Mouse (Mus musculus) MEL (cell line): ENCODE data around the gene Slc25a26. TPM values are rescaled to one million over a fixed set of nuclear protein-coding genes. Genes with fewer than 3 reads are reported as not detected.

ENCODE experiments used
- DNase-seq: peaks from one replicate; pipeline ENCODE4 v3.0.0; 2011; ENCODE audit warnings: low read depth, low spot score
- H3K27ac ChIP-seq: 2 replicates; pipeline ENCODE4 v1.5.1; 2012; ENCODE audit warnings: low read depth, mild to moderate bottlenecking, control low read depth, low read length, moderate library complexity; ENCODE audit not compliant: control insufficient read depth
- H3K27me3 ChIP-seq, 2 experiments: fragments of 150-350 bp in 1 of 2; sonication (generic) in 1 of 2; 2 replicates each; pipeline ENCODE4 v1.6.1; 2012; ENCODE audit warnings: low read length in 2 of 2, mild to moderate bottlenecking in 2 of 2, improper control_type of control experiment in 1 of 2, moderate library complexity in 1 of 2; ENCODE audit not compliant: insufficient read depth in 2 of 2, control insufficient read depth in 1 of 2
- H3K36me3 ChIP-seq, 2 experiments: 2 replicates each; pipeline ENCODE4 v1.6.1; 2012 to 2014; ENCODE audit warnings: low read length in 2 of 2, improper control_type of control experiment in 1 of 2, inconsistent platforms in 1 of 2, mild to moderate bottlenecking in 1 of 2; ENCODE audit not compliant: insufficient read depth in 2 of 2, control insufficient read depth in 1 of 2
- H3K4me1 ChIP-seq, 2 experiments: fragments of 150-350 bp in 1 of 2; sonication (generic) in 1 of 2; 2 replicates each; pipeline ENCODE4 v1.6.1; 2012; ENCODE audit warnings: low read length in 2 of 2, improper control_type of control experiment in 1 of 2, mild to moderate bottlenecking in 1 of 2; ENCODE audit not compliant: insufficient read depth in 2 of 2, control insufficient read depth in 1 of 2
- H3K4me3 ChIP-seq, 2 experiments: fragments of 150-350 bp in 1 of 2; sonication (generic) in 1 of 2; 2 replicates each; pipeline ENCODE4 v1.5.1; 2012; ENCODE audit warnings: low read depth in 2 of 2, low read length in 2 of 2, mild to moderate bottlenecking in 2 of 2, moderate library complexity in 2 of 2, control low read depth in 1 of 2, improper control_type of control experiment in 1 of 2; ENCODE audit not compliant: control insufficient read depth in 1 of 2, insufficient read depth in 1 of 2
- H3K79me2 ChIP-seq: 2 replicates; pipeline ENCODE4 v1.6.1; 2012; ENCODE audit warnings: mild to moderate bottlenecking, low read length, moderate library complexity; ENCODE audit not compliant: control insufficient read depth, poor library complexity, insufficient read depth
- H3K9ac ChIP-seq: 2 replicates; pipeline ENCODE4 v1.6.1; 2012; ENCODE audit warnings: low read depth, mild to moderate bottlenecking, control low read depth, low read length, moderate library complexity; ENCODE audit not compliant: control insufficient read depth, poor library complexity, severe bottlenecking
- H3K9me3 ChIP-seq: fragments of 150-350 bp; sonication (generic); replicated peaks from 2 replicates; pipeline ENCODE4 v1.6.1; 2012; ENCODE audit warnings: mild to moderate bottlenecking, low read length, improper control_type of control experiment, moderate library complexity; ENCODE audit not compliant: insufficient read depth
- CTCF ChIP-seq, 3 experiments: IDR thresholded peaks in 2 of 3; conservative IDR thresholded peaks in 1 of 3; 2 replicates each; pipeline ENCODE4 v1.5.1; 2011 to 2012; ENCODE audit warnings: low read length in 3 of 3, low read depth in 2 of 3, mild to moderate bottlenecking in 2 of 3, improper control_type of control experiment in 1 of 3, inconsistent platforms in 1 of 3, mixed read lengths in 1 of 3, moderate library complexity in 1 of 3; ENCODE audit not compliant: control insufficient read depth in 1 of 3, insufficient read depth in 1 of 3, poor library complexity in 1 of 3, severe bottlenecking in 1 of 3
- EP300 ChIP-seq, 2 experiments: IDR thresholded peaks; 2 replicates each; pipeline ENCODE4 v1.6.1; 2011; ENCODE audit warnings: improper control_type of control experiment in 2 of 2, low read length in 2 of 2, low read depth in 1 of 2, mild to moderate bottlenecking in 1 of 2
- ETS1 ChIP-seq: IDR thresholded peaks from 2 replicates; pipeline ENCODE4 v1.6.1; 2012; ENCODE audit warnings: low read depth, mild to moderate bottlenecking, inconsistent platforms, low read length, improper control_type of control experiment, moderate library complexity
- GATA1 ChIP-seq: IDR thresholded peaks from 2 replicates; pipeline ENCODE4 v1.6.1; 2011; ENCODE audit warnings: low read depth, low read length, improper control_type of control experiment
- MAFK ChIP-seq: IDR thresholded peaks from 2 replicates; pipeline ENCODE4 v1.6.1; 2011; ENCODE audit warnings: low read depth, mild to moderate bottlenecking, low read length, improper control_type of control experiment, borderline replicate concordance
- MEF2A ChIP-seq: IDR thresholded peaks from 2 replicates; pipeline ENCODE4 v1.6.1; 2014; ENCODE audit warnings: low read depth, mild to moderate bottlenecking, inconsistent platforms, low read length, improper control_type of control experiment; ENCODE audit not compliant: poor library complexity, insufficient replicate concordance, severe bottlenecking; ENCODE audit errors: extremely low read depth
- MYB ChIP-seq: IDR thresholded peaks from 2 replicates; pipeline ENCODE4 v1.6.1; 2011; ENCODE audit warnings: mild to moderate bottlenecking, low read depth, low read length, improper control_type of control experiment
- POLR2A ChIP-seq, 2 experiments: IDR thresholded peaks; 2 replicates each; pipeline ENCODE4 v1.6.1; 2011 to 2012; ENCODE audit warnings: low read length in 2 of 2, mild to moderate bottlenecking in 2 of 2, control low read depth in 1 of 2, improper control_type of control experiment in 1 of 2, low read depth in 1 of 2, moderate library complexity in 1 of 2; ENCODE audit not compliant: control insufficient read depth in 1 of 2, insufficient read depth in 1 of 2, poor library complexity in 1 of 2
- POLR2AphosphoS2 ChIP-seq: IDR thresholded peaks from 2 replicates; pipeline ENCODE4 v1.6.1; 2011; ENCODE audit warnings: low read length, improper control_type of control experiment
- SIN3A ChIP-seq: IDR thresholded peaks from 2 replicates; pipeline ENCODE4 v1.6.1; 2012; ENCODE audit warnings: low read length, improper control_type of control experiment, inconsistent platforms
- SMC3 ChIP-seq: IDR thresholded peaks from 2 replicates; pipeline ENCODE4 v1.6.1; 2011; ENCODE audit warnings: low read depth, low read length, improper control_type of control experiment
- TBP ChIP-seq: IDR thresholded peaks from 2 replicates; pipeline ENCODE4 v1.8.0; 2011; ENCODE audit warnings: low read depth, low read length, improper control_type of control experiment
- TCF12 ChIP-seq: IDR thresholded peaks from 2 replicates; pipeline ENCODE4 v1.6.1; 2014; ENCODE audit warnings: low read depth, mild to moderate bottlenecking, inconsistent platforms, low read length, improper control_type of control experiment, moderate library complexity
- USF2 ChIP-seq, 2 experiments: IDR thresholded peaks; 2 replicates each; pipeline ENCODE4 v1.6.1; 2011 to 2012; ENCODE audit warnings: improper control_type of control experiment in 2 of 2, low read length in 2 of 2, borderline replicate concordance in 1 of 2, inconsistent platforms in 1 of 2, low read depth in 1 of 2, mild to moderate bottlenecking in 1 of 2; ENCODE audit not compliant: insufficient read depth in 1 of 2
- ZMIZ1 ChIP-seq: IDR thresholded peaks from 2 replicates; pipeline ENCODE4 v1.6.1; 2012; ENCODE audit warnings: low read depth, mild to moderate bottlenecking, inconsistent platforms, low read length, improper control_type of control experiment, moderate library complexity
- polyA plus RNA-seq, 2 experiments: library from polyadenylated mRNA; stranded (reverse) in 1 of 2; unstranded in 1 of 2; fragments of >175 nt in 1 of 2; fragments of >200 nt in 1 of 2; gene quantifications; 2 replicates each; pipeline versions ENCODE4 v1.2.1 to v1.2.4; 2012; ENCODE audit warnings: low replicate concordance in 2 of 2, low read depth in 1 of 2; ENCODE audit not compliant: insufficient read length in 2 of 2, insufficient read depth in 1 of 2, missing spikeins in 1 of 2
- total RNA-seq: library from RNA; depleted of rRNA; stranded (reverse); fragments of 300-350 nt; gene quantifications from 2 replicates; pipeline ENCODE4 v1.2.3, GENCODE M21; 2012

Gene Slc25a26
- total and polyA plus RNA-seq, 3 experiments: 8.1 to 11.5 TPM; not detected in 1

GRCm38 (mm10) chr6:94582055-94582454 is 81.9 kb downstream of the Slc25a26 start:
- Histone ChIP-seq H3K4me3 (no peak overlapping the region), H3K4me1 (no peaks in the 10 kb centered on the region; a peak in 1 of 4 replicates), H3K9me3 (no peaks in the 10 kb centered on the region), H3K9ac (no peak overlapping the region), H3K27ac (no peak overlapping the region), H3K36me3 (no peaks in the 10 kb centered on the region), H3K27me3 (no peaks in the 10 kb centered on the region), H3K79me2 (no peaks in the 10 kb centered on the region)
- no peak for DNase-seq
- TF ChIP-seq POLR2A (IDR thresholded peaks at IDR 0.05; ENCODE audit: control insufficient read depth in 1 of 2, insufficient read depth in 1 of 2, low read depth in 1 of 2, low read length in 2 of 2, poor library complexity in 1 of 2) (no peak), ETS1 (no peak), CTCF (IDR thresholded peaks at IDR 0.05 in 2 of 3, conservative IDR thresholded peaks at IDR 0.05 in 1 of 3; ENCODE audit: control insufficient read depth in 1 of 3, insufficient read depth in 1 of 3, low read depth in 2 of 3, low read length in 3 of 3, poor library complexity in 1 of 3, severe bottlenecking in 1 of 3) (no peak), TCF12 (no peak), MYB (no peak)

- Histone ChIP-seq H3K4me3 (no peak overlapping the region), H3K27ac (no peak overlapping the region), H3K9ac (no peak overlapping the region), H3K79me2 (no peaks in the 10 kb centered on the region), H3K4me1 (no peaks in the 10 kb centered on the region; a peak in 1 of 4 replicates), H3K27me3 (no peaks in the 10 kb centered on the region), H3K9me3 (no peaks in the 10 kb centered on the region), H3K36me3 (no peaks in the 10 kb centered on the region)
- TF ChIP-seq SMC3 (no peak), MEF2A (no peak), TBP (no peak), POLR2AphosphoS2 (no peak), MAFK (no peak), SIN3A (no peak), CTCF (IDR thresholded peaks at IDR 0.05 in 2 of 3, conservative IDR thresholded peaks at IDR 0.05 in 1 of 3; ENCODE audit: control insufficient read depth in 1 of 3, insufficient read depth in 1 of 3, low read depth in 2 of 3, low read length in 3 of 3, poor library complexity in 1 of 3, severe bottlenecking in 1 of 3) (no peak), USF2 (IDR thresholded peaks at IDR 0.05; ENCODE audit: borderline replicate concordance in 1 of 2, insufficient read depth in 1 of 2, low read depth in 1 of 2, low read length in 2 of 2) (no peak), GATA1 (no peak), EP300 (IDR thresholded peaks at IDR 0.05; ENCODE audit: low read depth in 1 of 2, low read length in 2 of 2) (no peak)
- no peak for DNase-seq
These were observed 84.1 kb downstream of the Slc25a26 start for GRCm38 (mm10) chr6:94584147-94584695.

GRCm38 (mm10) chr6:94584976-94585375 is 84.8 kb downstream of the Slc25a26 start:
- no peak for TF ChIP-seq ZMIZ1
- Histone ChIP-seq H3K79me2 (no peaks in the 10 kb centered on the region), H3K4me1 (no peaks in the 10 kb centered on the region; a peak in 1 of 4 replicates), H3K36me3 (no peaks in the 10 kb centered on the region), H3K27me3 (no peaks in the 10 kb centered on the region), H3K9me3 (no peaks in the 10 kb centered on the region), H3K9ac (no peak overlapping the region), H3K27ac (no peak overlapping the region), H3K4me3 (no peak overlapping the region)
- no peak for DNase-seq
